ENCODE assay signal across 9 mouse cellular contexts in genomic region chr12:89505121-89505764, GRCm38 (mm10).
DNase-seq lines count a peak whose midpoint lies in the region; ATAC-seq and TF ChIP-seq lines count a peak whose summit lies in the region.
"Had no signal": no experiment of that assay in that cellular context is flagged by ENCODE, and none has a peak within 500 bp of the region (broad histone marks: within the 10 kb centered on the region; RNA-seq: fewer than 3 reads in every experiment).

No protein-coding gene starts in this region.

- no peaks in the 10 kb centered on the region for H3K4me1 ChIP-seq in heart, adult 2 months (ENCODE audit: control insufficient read depth, insufficient read depth, low read length)
- H3K4me1 ChIP-seq in heart, embryonic 10.5 days: no peaks in the 10 kb centered on the region
- H3K4me1 ChIP-seq in ES-E14 (ENCODE audit: control insufficient read depth in 2 of 2, insufficient read depth in 2 of 2, low read length in 2 of 2, poor library complexity in 1 of 2): no peaks in the 10 kb centered on the region
- 0 out of 2 replicates have a peak, but pooled peaks cover 2% of the 10 kb centered on the region for H3K4me1 ChIP-seq in midbrain, embryonic 12.5 days
- H3K4me1 ChIP-seq: lung, embryonic 15.5 days had no signal

- H3K4me2 ChIP-seq in midbrain, embryonic 12.5 days (replicated peaks): no peak overlapping the region
- H3K4me2 ChIP-seq: lung, embryonic 15.5 days had no signal

- H3K79me2 ChIP-seq in heart, adult 2 months (replicated peaks; ENCODE audit: control insufficient read depth, insufficient read depth, low read length): no peaks in the 10 kb centered on the region

- H3K9ac ChIP-seq in heart, adult 2 months (ENCODE audit: low read depth, low read length): no peak overlapping the region
- H3K9ac ChIP-seq in ES-E14 (ENCODE audit: insufficient read depth, low read depth, low read length, poor library complexity, severe bottlenecking): no peak overlapping the region
- H3K9ac ChIP-seq in midbrain, embryonic 12.5 days (replicated peaks): no peak overlapping the region
- H3K9ac ChIP-seq: lung, embryonic 15.5 days had no signal

- no peak for DNase-seq in heart, adult 2 months
- no peak for DNase-seq in heart, embryonic 10.5 days (ENCODE audit: low spot score)
- DNase-seq in ES-E14 (ENCODE audit: low read depth, low spot score): no peak
- peak; percentile 84 for DNase-seq in cerebellum, adult 9-10 months
- peak; percentile 15 to 84 for DNase-seq in frontal cortex, adult 2 months (ENCODE audit: extremely low spot score in 1 of 2, low spot score in 1 of 2)
- peak; percentile 66 to 74 for DNase-seq in layer of hippocampus, postnatal 10 days (ENCODE audit: low spot score in 2 of 2)
- DNase-seq in thymus, postnatal 4 days: peak; percentile 55

- TF ChIP-seq POLR2A in heart, adult 2 months (IDR thresholded peaks at IDR 0.05; ENCODE audit: insufficient read depth, low read depth, low read length): no peak

- no peak for TF ChIP-seq EP300 in heart, adult 2 months (IDR thresholded peaks at IDR 0.05; ENCODE audit: insufficient read depth, low read depth, low read length)

- 53% methylated on average over 2 of the region's 2 CpGs for WGBS in heart, adult 2 months
- WGBS in heart, embryonic 10.5 days: 53% methylated on average over 2 of the region's 2 CpGs
- 12% methylated on average over 2 of the region's 2 CpGs for WGBS in midbrain, embryonic 12.5 days

- peak; percentile 82 for ATAC-seq in midbrain, embryonic 12.5 days (ENCODE audit: low FRiP score, low read depth)

- TF ChIP-seq CTCF in heart, adult 2 months (IDR thresholded peaks at IDR 0.05): peak; percentile 80

- intact Hi-C loops in heart, adult 2 months (cut with DNase I): no loop called here

- H3K27me3 ChIP-seq in heart, adult 2 months (ENCODE audit: control insufficient read depth, insufficient read depth, low read length): no peaks in the 10 kb centered on the region
- no peaks in the 10 kb centered on the region for H3K27me3 ChIP-seq in heart, embryonic 10.5 days (ENCODE audit: insufficient read depth, poor library complexity, severe bottlenecking)
- H3K27me3 ChIP-seq in midbrain, embryonic 12.5 days: no peaks in the 10 kb centered on the region
- H3K27me3 ChIP-seq: lung, embryonic 15.5 days had no signal

- in situ Hi-C loops in ES-E14 (cut with MboI; ENCODE audit: low sequenced_read_pairs in 2 of 2, unreplicated experiment in 2 of 2): no loop called here

- no peak overlapping the region for H3K27ac ChIP-seq in heart, adult 2 months
- H3K27ac ChIP-seq in heart, embryonic 10.5 days: no peak overlapping the region
- H3K27ac ChIP-seq in ES-E14 (ENCODE audit: insufficient read depth, low read depth, low read length, poor library complexity, severe bottlenecking): no peak overlapping the region
- no peak overlapping the region for H3K27ac ChIP-seq in midbrain, embryonic 12.5 days (replicated peaks)
- H3K27ac ChIP-seq: lung, embryonic 15.5 days had no signal

- no peaks in the 10 kb centered on the region for H3K9me3 ChIP-seq in heart, embryonic 10.5 days
- H3K9me3 ChIP-seq in ES-E14 (ENCODE audit: control insufficient read depth, insufficient read depth, low read depth, low read length): no peaks in the 10 kb centered on the region
- H3K9me3 ChIP-seq in midbrain, embryonic 12.5 days: no peaks in the 10 kb centered on the region
- H3K9me3 ChIP-seq: lung, embryonic 15.5 days had no signal

- no peak overlapping the region for H3K4me3 ChIP-seq in heart, adult 2 months
- H3K4me3 ChIP-seq in heart, embryonic 10.5 days: no peak overlapping the region
- H3K4me3 ChIP-seq in ES-E14 (ENCODE audit: insufficient read depth in 1 of 2, low read depth in 1 of 2, low read length in 2 of 2, poor library complexity in 1 of 2, severe bottlenecking in 1 of 2): no peak overlapping the region
- no peak overlapping the region for H3K4me3 ChIP-seq in midbrain, embryonic 12.5 days
- H3K4me3 ChIP-seq: lung, embryonic 15.5 days had no signal

- no peaks in the 10 kb centered on the region for H3K36me3 ChIP-seq in heart, adult 2 months (ENCODE audit: control insufficient read depth, insufficient read depth, low read length)
- H3K36me3 ChIP-seq in heart, embryonic 10.5 days: no peaks in the 10 kb centered on the region
- H3K36me3 ChIP-seq in ES-E14 (ENCODE audit: control insufficient read depth, insufficient read depth, low read length, poor library complexity, severe bottlenecking): no peaks in the 10 kb centered on the region
- H3K36me3 ChIP-seq in midbrain, embryonic 12.5 days: no peaks in the 10 kb centered on the region
- H3K36me3 ChIP-seq: lung, embryonic 15.5 days had no signal

TF ChIP-seq in ES-E14, 5 proteins besides CTCF, POLR2A, EP300 and RAD21:
- TF ChIP-seq CHD2 (IDR thresholded peaks at IDR 0.05; ENCODE audit: low read depth, low read length) (no peak), ZC3H11A (IDR thresholded peaks at IDR 0.05; ENCODE audit: borderline replicate concordance, low read depth, low read length) (peak; percentile 56), HCFC1 (IDR thresholded peaks at IDR 0.05; ENCODE audit: borderline replicate concordance, insufficient read depth, low read length) (no peak), ZNF384 (IDR thresholded peaks at IDR 0.05; ENCODE audit: low read depth, low read length) (no peak)

Comparison
In these comparisons a context has a peak if more than half of its experiments do, and no peak if none do; other contexts are left out.
1. DNase-seq: peak in cerebellum, adult 9-10 months (single experiment), frontal cortex, adult 2 months (2 of 2), layer of hippocampus, postnatal 10 days (2 of 2) and thymus, postnatal 4 days (single experiment); none in heart, adult 2 months (0 of 2), heart, embryonic 10.5 days (single experiment) and ES-E14 (single experiment).